Mouse (Mus musculus): Measurements from ENCODE around the gene Vstm4.

DNA sequence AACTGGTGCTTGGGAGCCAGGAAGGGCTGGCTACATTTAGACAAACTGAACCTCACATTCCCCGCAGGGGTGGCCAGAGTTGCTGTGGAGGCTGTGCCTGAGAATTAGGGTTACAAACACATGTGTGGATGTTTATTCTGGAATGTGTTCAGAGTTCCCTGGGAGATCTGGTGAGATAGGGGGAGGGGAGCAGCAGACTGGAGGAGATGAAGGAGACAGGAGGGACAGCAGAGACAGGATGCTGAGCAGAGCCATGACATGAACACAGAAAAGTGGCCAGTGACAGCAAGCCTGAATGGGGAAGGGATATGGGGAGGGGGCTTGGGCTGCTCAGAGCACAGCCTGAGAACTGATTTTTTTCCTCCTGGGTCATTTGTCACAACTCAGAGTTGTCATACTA, 37.3 kb upstream of the Vstm4 start:
- no peak for TF ChIP-seq CTCF (IDR thresholded peaks at IDR 0.05; ENCODE audit: low read depth)
- TF ChIP-seq EP300 (optimal IDR thresholded peaks at IDR 0.05): no peak

All from stomach, postnatal 0 days (tissue).